Mouse (Mus musculus): ENCODE measurements at regions not wholly inside any gene's neighbourhood (a gene's known extent, or its start where the extent isn't known, plus 50 kb on each side); places are given as distances from the start of the nearest gene placed in this dataset.
"Not testable (repeated sequence)": the region's sequence is repeated elsewhere in the genome, so short reads cannot be mapped to it uniquely, and the experiment has no call there.

- not testable (repeated sequence) for DNase-seq (ENCODE audit: low spot score in 2 of 2)
Measured at GRCm38 (mm10) chr1:30548761-30549160, 325.0 kb downstream of the Phf3 start.

- no peak for DNase-seq (ENCODE audit: low spot score in 2 of 2)
Measured at GRCm38 (mm10) chr1:30540088-30540698, 333.5 kb downstream of the Phf3 start.

- DNase-seq (ENCODE audit: low spot score in 2 of 2), result no peak
Measured at GRCm38 (mm10) chr1:30536989-30537975, 336.4 kb downstream of the Phf3 start.

GRCm38 (mm10) chr1:30517348-30517747 lies 356.4 kb downstream of the Phf3 start:
- DNase-seq (ENCODE audit: low spot score in 2 of 2), result no peak

GRCm38 (mm10) chr1:30515846-30516245 lies 357.9 kb downstream of the Phf3 start:
- DNase-seq (ENCODE audit: low spot score in 2 of 2), result no peak

- peak; percentile 42 to 61 for DNase-seq (ENCODE audit: low spot score in 2 of 2)
Measured at GRCm38 (mm10) chr1:30503224-30503623, 370.5 kb downstream of the Phf3 start.

GRCm38 (mm10) chr1:30460295-30460958 lies 413.3 kb downstream of the Phf3 start:
- no peak for DNase-seq (ENCODE audit: low spot score in 2 of 2)

- DNase-seq (ENCODE audit: low spot score in 2 of 2), result peak in 1 of 2 experiments; percentile 4
Measured at GRCm38 (mm10) chr1:30437964-30438363, 435.8 kb downstream of the Phf3 start.

- DNase-seq (ENCODE audit: low spot score in 2 of 2), result peak; percentile 22 to 24
Measured at GRCm38 (mm10) chr1:30416582-30416981, 457.1 kb downstream of the Phf3 start.

GRCm38 (mm10) chr1:30414881-30415439 lies 458.8 kb downstream of the Phf3 start:
- no peak for DNase-seq (ENCODE audit: low spot score in 2 of 2)
